Mouse (Mus musculus) adrenal gland, adult 10 weeks (tissue): ENCODE data around the gene Rims3. TPM values are rescaled to one million over a fixed set of nuclear protein-coding genes. Genes with fewer than 3 reads are reported as not detected.

ENCODE experiments used
- polyA plus RNA-seq: library from polyadenylated mRNA; stranded (reverse); fragments of 350-450 nt; fragmentation: Illumina TruSeq; extraction: RNeasy Lipid Tissue Mini Kit (QIAGEN cat#74804); gene quantifications from one replicate; pipeline ENCODE4 v1.2.3, GENCODE M21; 2014; ENCODE audit warnings: low read depth, low replicate concordance

Rims3 gene
- 4.1 TPM for polyA plus RNA-seq

DNA sequence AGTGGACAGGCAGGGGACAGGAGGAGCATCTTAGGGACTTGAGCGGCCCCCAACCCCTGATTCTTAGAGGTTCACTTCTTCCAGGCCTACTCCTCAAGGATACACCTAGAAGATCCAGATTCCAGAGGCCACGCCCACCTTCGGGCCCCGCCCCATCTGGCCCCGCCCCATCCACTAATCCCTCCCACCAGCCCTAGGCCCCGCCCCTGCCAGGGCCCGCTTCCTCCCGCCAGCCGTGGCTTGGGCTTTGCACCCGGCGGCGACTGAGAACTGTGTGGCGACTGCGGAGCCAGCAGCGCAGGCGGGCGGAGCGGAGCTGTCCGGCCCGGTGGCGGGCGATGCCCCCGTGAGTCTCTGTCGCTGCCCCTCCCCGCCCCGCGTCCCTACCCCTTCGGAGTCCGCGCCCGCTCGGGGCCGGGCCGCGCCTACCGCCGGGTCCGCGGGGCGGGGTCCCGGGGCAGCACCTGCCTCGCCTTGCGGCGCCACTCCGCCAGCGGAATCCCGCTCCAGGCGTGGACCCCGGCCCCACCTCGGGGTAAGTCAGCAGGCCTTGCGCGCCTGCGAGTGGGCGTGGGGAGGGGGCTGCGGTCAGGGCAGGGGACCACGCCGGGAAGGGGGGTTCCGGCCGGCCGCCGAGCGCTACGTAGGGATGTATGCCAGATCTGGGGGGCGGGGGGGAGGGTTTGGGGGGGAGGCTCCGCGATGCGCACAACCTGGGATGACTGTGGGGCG is at the start of gene Rims3:
Rims3 (plus strand) TSS at position 229 of the 732 bp plus-strand sequence.

DNA sequence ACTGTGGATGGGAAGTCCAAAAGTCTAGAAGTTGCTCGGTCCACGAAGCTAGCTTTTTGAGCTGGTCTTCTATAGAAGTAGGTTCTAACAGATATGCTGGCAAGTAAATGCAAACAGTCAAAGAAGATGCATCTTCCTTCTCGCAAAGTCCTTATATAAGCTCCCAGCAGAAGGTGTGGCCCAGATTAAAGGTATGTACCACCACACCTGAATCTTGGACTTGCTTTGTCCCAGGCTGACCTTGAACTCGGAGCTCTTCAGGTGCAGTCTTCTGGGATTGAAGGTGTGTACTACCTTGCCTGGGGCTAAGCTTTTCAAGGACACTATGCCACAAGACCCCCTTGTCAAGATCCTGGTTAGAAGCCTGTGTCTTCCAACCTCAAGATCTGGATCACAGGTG is 23.1 kb upstream of the Rims3 start, which contains the start of gene Nfyc:
Nfyc (minus strand) TSS at position 101 of the 400 bp plus-strand sequence.

DNA sequence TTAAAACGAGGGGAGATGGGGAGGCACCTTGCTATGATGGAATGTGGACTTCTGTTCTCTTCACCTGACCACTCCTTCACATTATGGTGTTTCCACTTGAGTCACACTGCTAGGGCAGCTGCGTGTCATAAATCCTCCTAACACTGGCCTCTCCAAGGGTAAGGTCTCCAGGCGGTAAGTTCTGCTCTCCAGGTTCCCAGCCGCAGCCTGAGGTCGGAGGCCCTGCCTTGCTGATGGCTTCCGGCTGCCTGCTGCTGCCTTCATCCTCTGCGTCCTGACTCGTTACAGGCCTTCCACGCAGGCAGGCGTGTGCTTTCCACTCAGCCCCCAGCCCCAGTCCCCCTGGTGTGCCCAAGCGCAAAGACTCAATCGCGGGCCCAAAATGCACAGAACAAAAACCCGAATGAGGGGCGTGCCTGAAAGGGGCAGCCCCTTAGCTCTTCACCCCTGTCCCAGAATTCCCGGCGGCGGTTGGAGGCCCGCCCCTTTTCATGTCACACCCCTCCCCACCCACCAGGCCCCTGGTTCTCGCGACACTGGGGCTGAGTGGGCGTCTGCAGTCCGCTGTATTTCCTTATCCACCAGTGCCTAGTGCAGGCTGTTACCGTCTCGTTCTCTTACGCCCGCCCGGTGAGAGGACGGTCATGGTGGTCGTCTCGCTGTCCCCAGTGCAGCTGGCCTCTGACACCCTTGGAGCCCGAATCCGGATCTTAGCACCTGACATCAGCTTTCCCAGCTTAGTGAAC is 70.1 kb downstream of the Rims3 start, which contains the start of gene Exo5:
Exo5 (minus strand) TSS at position 464 of the 746 bp plus-strand sequence.

Other genes starting within 250 kb of the Rims3 start
- not detected for gene Cited4, start 188.2 kb upstream of the Rims3 start, polyA plus RNA-seq
- not detected for gene Kcnq4, start 106.2 kb upstream of the Rims3 start, polyA plus RNA-seq
- gene Nfyc, start 23.2 kb upstream of the Rims3 start, polyA plus RNA-seq: 28.5 TPM
- 6.4 TPM for gene Exo5, start 70.2 kb downstream of the Rims3 start, polyA plus RNA-seq
- gene Zfp69, start 96.9 kb downstream of the Rims3 start, polyA plus RNA-seq: 0.58 TPM
- gene Smap2, start 162.4 kb downstream of the Rims3 start, polyA plus RNA-seq: 26.8 TPM
- gene Col9a2, start 184.6 kb downstream of the Rims3 start, polyA plus RNA-seq: not detected
- gene Zmpste24, start 243.4 kb downstream of the Rims3 start, polyA plus RNA-seq: 214 TPM